Mouse (Mus musculus) limb, embryonic 12.5 days (tissue): ENCODE results near the gene Ubash3b. TPM values are rescaled to one million over a fixed set of nuclear protein-coding genes. Genes with fewer than 3 reads are reported as not detected.
A peak's percentile ranks its signal among the peaks of the same experiment; 100 is the strongest.

Experiments
- ATAC-seq: fragments of 200-750 bp; cut with Nextera tagmentation; 2 replicates; pipeline ENCODE4 v1.8.0; 2017; ENCODE audit warnings: low read depth, moderate TSS enrichment; ENCODE audit not compliant: insufficient number of reproducible peaks, insufficient read depth, low FRiP score, low TSS enrichment
- H3K27ac ChIP-seq: fragments of 300-500 bp; sonication (generic); 2 replicates; pipeline ENCODE4 v1.5.1; 2016; ENCODE audit warnings: mild to moderate bottlenecking, moderate library complexity
- H3K27me3 ChIP-seq: fragments of 300-500 bp; sonication (generic); 2 replicates; pipeline ENCODE4 v1.6.1; 2016; ENCODE audit warnings: mild to moderate bottlenecking, moderate library complexity
- H3K36me3 ChIP-seq: fragments of 300-500 bp; sonication (generic); 2 replicates; pipeline ENCODE4 v1.6.1; 2016; ENCODE audit warnings: mild to moderate bottlenecking, moderate library complexity
- H3K4me1 ChIP-seq: fragments of 300-500 bp; sonication (generic); replicated peaks from 2 replicates; pipeline ENCODE4 v1.6.1; 2016
- H3K4me2 ChIP-seq: fragments of 300-500 bp; sonication (generic); 2 replicates; pipeline ENCODE4 v1.6.1; 2016; ENCODE audit warnings: mild to moderate bottlenecking, moderate library complexity
- H3K4me3 ChIP-seq: fragments of 300-500 bp; sonication (generic); replicated peaks from 2 replicates; pipeline ENCODE4 v1.5.1; 2016; ENCODE audit warnings: mild to moderate bottlenecking
- H3K9ac ChIP-seq: fragments of 300-500 bp; sonication (generic); replicated peaks from 2 replicates; pipeline ENCODE4 v1.6.1; 2016; ENCODE audit warnings: mild to moderate bottlenecking, moderate library complexity
- H3K9me3 ChIP-seq: fragments of 300-500 bp; sonication (generic); 2 replicates; pipeline ENCODE4 v1.6.1; 2016; ENCODE audit warnings: mild to moderate bottlenecking, moderate library complexity
- WGBS: fragments of 180-500 bp; shearing (Covaris S2); methylation state at CpG from one replicate; pipeline ENCODE4 v1.1.7; 2016; 5-methylcytosine and 5-hydroxymethylcytosine counted together
- polyA plus RNA-seq: library from polyadenylated mRNA; unstranded; fragments of >200 nt; fragmentation: Nextera tagmentation; extraction: Ambion mirVana; gene quantifications from 2 replicates; pipeline ENCODE4 v1.2.1, GENCODE M21; 2016

The Ubash3b gene
- polyA plus RNA-seq, 1 experiment from 2014 or later: 6.5 TPM

DNA sequence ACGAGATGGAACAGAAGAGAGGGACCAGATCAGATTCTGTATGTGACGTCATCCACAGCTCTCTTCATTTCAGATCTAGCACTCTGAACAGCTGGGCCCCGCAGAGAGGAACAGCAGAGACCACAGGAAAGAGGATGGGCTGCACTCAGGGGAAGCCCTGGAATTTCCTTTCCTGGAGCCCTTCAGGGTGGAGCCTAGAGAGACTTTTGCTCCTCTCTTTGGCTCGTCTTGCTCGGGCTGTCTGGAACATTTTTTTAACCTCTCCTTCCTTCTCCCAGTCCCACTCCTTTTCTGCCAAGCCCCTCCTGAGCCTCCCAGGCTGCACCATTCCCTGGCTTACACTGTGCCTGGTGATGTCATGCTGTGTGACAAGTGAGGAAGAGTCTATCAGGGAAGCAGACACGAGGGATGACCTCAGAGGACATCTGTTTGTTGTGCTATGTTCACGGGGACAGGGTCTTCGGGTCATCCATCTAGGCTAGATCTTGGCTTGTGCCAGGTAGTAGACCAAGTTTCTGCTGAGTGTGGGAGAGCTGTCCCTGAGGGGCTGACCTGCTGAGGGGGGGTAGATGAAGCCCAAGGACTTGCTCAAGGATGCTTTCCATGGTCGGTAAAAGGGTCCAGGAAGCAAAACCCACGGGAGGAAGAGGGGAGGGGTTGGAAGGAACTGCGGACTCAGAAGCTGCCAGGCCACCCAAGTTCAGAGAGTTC lies 77.2 kb downstream of the Ubash3b start:
- ATAC-seq: no peak
- Histone ChIP-seq H3K4me2 (no peak overlapping the region), H3K4me1 (peaks cover 18% of the 10 kb centered on the region), H3K27me3 (no peaks in the 10 kb centered on the region), H3K4me3 (no peak overlapping the region), H3K27ac (no peak overlapping the region), H3K9me3 (no peaks in the 10 kb centered on the region), H3K9ac (no peak overlapping the region), H3K36me3 (no peaks in the 10 kb centered on the region)
- 41% methylated on average over 11 of the region's 11 CpGs for WGBS

DNA sequence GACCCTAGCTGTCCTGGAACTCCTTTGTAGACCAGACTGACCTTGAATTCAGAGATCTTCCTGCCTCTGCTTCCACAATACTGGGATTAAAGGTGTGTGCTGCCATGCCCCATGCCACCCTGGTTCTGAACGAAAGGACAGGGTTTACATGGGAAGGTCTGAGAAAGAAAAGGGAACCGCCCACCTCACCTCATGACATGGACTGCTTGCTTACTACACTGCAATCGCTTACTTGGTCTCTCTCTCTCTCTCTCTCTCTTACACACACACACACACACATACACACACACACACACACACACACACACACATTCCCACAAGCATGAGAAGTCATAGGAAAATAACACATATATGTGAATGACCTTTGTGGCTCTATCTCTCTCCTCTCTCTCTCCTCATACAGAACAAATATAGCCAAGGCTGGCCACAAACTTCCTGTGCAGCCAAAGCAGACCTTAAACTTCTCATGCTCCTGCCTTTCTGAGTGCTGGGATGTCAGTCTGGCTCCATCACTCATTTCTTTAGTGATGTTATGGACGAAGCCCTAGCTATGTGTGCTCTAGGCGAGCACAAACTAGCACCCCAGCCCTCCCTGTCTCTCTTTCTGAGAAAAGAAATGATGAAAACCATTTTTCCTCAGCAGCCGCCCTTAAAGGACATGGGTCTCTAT lies 78.0 kb downstream of the Ubash3b start:
- Histone ChIP-seq H3K9me3 (no peaks in the 10 kb centered on the region), H3K4me1 (peaks cover 20% of the 10 kb centered on the region), H3K27ac (no peak overlapping the region), H3K4me2 (no peak overlapping the region), H3K4me3 (no peak overlapping the region), H3K27me3 (no peaks in the 10 kb centered on the region), H3K9ac (no peak overlapping the region), H3K36me3 (no peaks in the 10 kb centered on the region)
- WGBS: 79% methylated on average over 6 of the region's 6 CpGs
- no peak for ATAC-seq

DNA sequence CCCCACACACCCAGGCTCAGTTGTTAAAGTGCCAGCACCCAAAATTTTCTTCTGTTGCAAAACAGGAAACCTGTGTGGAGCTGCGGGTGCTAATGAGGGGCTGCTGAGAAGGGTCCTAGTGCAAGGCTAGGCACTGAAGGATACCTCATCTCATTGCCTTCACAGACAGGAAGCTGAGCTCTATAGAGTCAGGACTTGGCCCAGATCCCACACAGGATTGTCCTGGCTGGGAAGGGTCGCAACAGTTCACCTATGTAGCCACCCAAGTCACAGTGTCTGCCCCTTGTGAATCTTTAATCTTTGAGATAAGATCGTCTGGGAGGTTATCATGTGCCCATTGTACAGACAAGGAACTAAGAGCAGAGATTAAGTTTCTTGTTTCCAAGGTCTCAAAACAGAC lies 78.6 kb downstream of the Ubash3b start:
- ATAC-seq: no peak
- H3K27me3 ChIP-seq: no peaks in the 10 kb centered on the region

DNA sequence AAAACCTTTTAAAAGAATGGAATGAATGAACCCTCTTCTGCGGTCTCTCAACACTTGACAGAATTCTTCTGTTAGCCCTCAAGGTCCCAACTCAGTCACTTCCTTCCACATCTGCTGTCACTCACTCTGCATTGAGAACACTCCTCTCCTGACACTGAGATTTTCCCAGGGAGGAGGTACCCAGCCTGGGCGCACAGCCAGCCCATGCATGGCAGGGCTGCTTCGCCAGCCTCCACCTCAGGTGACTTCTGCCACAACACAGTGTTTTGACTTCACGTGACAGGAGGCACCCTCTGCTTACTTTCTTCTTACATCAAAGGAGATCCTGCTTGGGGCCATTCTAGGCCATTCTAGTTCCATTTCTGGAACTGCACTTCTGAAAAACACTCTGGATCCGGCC lies 80.6 kb downstream of the Ubash3b start:
- Histone ChIP-seq H3K9me3 (no peaks in the 10 kb centered on the region), H3K4me2 (no peak overlapping the region), H3K9ac (no peak overlapping the region), H3K4me3 (no peak overlapping the region), H3K36me3 (no peaks in the 10 kb centered on the region), H3K4me1 (peaks cover 30% of the 10 kb centered on the region), H3K27me3 (no peaks in the 10 kb centered on the region), H3K27ac (no peak overlapping the region)
- no peak for ATAC-seq
- 88% methylated on average over 5 of the region's 5 CpGs for WGBS

More for the DNA sequence above, 78.6 kb downstream of the Ubash3b start:
- 87% methylated on average over 3 of the region's 3 CpGs for WGBS
- H3K4me1 ChIP-seq: peaks cover 24% of the 10 kb centered on the region
- H3K9ac ChIP-seq: no peak overlapping the region
- H3K9me3 ChIP-seq: no peaks in the 10 kb centered on the region
- H3K4me2 ChIP-seq: no peak overlapping the region
- no peak overlapping the region for H3K4me3 ChIP-seq
- H3K27ac ChIP-seq: no peak overlapping the region
- H3K36me3 ChIP-seq: no peaks in the 10 kb centered on the region

DNA sequence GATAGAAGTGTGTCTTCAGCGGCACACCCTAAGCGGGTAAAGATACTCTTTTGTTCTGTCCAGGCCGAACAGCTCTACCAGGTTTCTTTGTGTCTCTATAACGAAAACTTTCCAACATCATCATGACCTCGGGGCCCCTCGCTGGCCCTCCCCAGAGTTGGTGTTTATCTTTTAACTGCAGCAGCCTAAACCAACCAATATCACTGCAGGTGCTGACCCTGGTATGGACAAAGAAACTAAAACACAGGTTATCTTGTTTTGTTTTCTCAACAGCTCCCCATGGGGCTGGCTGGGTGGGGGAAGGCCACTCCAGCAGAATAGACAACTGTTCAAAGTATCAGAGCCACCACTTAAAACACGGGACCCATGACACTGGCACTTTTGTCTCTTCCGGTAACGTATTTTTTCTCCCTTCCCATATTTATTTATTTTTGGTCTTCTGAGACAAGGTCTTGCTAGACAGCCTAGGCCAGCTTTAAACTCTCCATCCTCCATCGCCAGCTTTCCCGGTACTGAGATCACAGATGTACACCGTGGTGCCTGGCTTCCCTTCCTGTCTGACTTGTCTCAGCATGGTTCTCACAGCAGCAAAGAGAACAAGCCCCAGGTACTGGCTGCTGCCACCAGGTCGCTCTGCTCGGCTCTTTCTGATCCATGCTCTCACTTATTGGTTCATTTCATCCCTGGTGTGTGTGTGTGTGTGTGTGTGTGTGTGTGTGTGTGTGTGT lies 81.9 kb downstream of the Ubash3b start:
- Histone ChIP-seq H3K27ac (no peak overlapping the region), H3K9me3 (no peaks in the 10 kb centered on the region), H3K9ac (no peak overlapping the region), H3K27me3 (no peaks in the 10 kb centered on the region), H3K4me2 (no peak overlapping the region), H3K4me3 (no peak overlapping the region), H3K36me3 (no peaks in the 10 kb centered on the region), H3K4me1 (peaks cover 26% of the 10 kb centered on the region)
- no peak for ATAC-seq
- 71% methylated on average over 14 of the region's 14 CpGs for WGBS

DNA sequence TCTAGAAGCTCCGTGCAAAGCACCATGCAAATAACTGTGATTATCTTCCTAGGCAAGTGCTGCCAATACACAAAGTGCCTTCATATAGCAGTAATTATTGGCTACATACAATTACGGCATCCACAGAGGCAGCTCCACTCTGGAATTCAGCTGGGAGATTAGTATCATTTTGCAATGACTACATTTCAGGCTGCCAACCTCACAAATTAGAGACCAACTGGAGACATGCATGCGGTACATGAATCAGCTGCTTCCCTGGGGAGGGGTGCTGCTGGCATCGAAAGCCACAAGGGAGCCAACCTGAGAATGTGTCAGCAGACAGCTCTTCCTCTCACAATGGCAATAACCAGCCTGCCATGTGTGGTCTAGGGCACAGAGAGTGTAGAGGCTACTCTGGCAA lies 83.3 kb downstream of the Ubash3b start:
- ATAC-seq: no peak
- H3K27ac ChIP-seq: no peak overlapping the region
- no peaks in the 10 kb centered on the region for H3K27me3 ChIP-seq
- no peaks in the 10 kb centered on the region for H3K36me3 ChIP-seq
- no peaks in the 10 kb centered on the region for H3K9me3 ChIP-seq
- no peak overlapping the region for H3K4me3 ChIP-seq
- no peak overlapping the region for H3K9ac ChIP-seq
- no peak overlapping the region for H3K4me2 ChIP-seq
- H3K4me1 ChIP-seq: peaks cover 19% of the 10 kb centered on the region
- 76% methylated on average over 4 of the region's 4 CpGs for WGBS

DNA sequence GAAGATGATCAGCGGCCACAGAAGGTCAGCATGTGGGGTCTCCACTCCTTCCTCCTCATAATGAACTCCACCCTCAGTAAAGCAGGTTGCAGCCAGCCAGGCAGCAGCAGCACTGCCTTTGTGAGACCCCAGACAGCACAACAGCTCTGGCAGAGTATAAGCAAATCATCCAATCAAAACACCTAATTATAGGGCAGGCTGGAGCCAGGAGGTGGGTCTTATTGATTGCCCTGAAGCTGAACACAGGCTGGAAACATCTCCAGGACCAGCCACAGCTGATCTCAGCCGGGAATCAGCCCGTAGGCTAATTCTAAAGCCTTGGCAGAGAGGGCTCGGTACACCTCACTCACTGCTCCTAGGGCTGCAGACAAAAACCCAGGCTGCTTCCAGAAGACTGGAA lies 85.3 kb downstream of the Ubash3b start:
- ATAC-seq: no peak
- peaks cover 24% of the 10 kb centered on the region for H3K4me1 ChIP-seq
- no peaks in the 10 kb centered on the region for H3K9me3 ChIP-seq
- WGBS: 19% methylated on average over 4 of the region's 4 CpGs
- H3K27me3 ChIP-seq: no peaks in the 10 kb centered on the region
- H3K36me3 ChIP-seq: no peaks in the 10 kb centered on the region
- no peak overlapping the region for H3K4me2 ChIP-seq
- H3K9ac ChIP-seq: no peak overlapping the region
- no peak overlapping the region for H3K4me3 ChIP-seq
- H3K27ac ChIP-seq: no peak overlapping the region

DNA sequence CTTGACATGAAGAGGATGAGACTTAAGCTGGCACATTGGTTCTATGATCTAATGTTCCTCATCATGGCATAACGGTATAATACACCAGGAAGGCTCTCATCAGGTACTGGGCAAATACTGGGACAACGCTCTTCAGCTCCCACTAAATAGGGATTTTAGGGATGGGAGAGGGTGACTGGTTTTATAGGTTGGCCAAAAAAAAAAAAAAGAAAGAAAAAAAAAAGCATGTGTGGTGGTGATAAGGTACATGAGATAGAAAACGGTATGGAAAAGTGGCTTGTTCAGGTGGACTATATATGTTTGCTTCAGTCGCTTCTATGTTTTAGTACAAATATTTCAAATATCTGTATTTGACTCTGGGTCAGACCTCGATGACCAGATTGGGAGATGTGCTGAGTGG lies 86.0 kb downstream of the Ubash3b start:
- Histone ChIP-seq H3K4me2 (no peak overlapping the region), H3K36me3 (no peaks in the 10 kb centered on the region), H3K27ac (no peak overlapping the region), H3K9ac (no peak overlapping the region), H3K4me1 (peaks cover 24% of the 10 kb centered on the region), H3K27me3 (no peaks in the 10 kb centered on the region), H3K9me3 (no peaks in the 10 kb centered on the region), H3K4me3 (no peak overlapping the region)
- no peak for ATAC-seq
- 92% methylated on average over 5 of the region's 5 CpGs for WGBS

DNA sequence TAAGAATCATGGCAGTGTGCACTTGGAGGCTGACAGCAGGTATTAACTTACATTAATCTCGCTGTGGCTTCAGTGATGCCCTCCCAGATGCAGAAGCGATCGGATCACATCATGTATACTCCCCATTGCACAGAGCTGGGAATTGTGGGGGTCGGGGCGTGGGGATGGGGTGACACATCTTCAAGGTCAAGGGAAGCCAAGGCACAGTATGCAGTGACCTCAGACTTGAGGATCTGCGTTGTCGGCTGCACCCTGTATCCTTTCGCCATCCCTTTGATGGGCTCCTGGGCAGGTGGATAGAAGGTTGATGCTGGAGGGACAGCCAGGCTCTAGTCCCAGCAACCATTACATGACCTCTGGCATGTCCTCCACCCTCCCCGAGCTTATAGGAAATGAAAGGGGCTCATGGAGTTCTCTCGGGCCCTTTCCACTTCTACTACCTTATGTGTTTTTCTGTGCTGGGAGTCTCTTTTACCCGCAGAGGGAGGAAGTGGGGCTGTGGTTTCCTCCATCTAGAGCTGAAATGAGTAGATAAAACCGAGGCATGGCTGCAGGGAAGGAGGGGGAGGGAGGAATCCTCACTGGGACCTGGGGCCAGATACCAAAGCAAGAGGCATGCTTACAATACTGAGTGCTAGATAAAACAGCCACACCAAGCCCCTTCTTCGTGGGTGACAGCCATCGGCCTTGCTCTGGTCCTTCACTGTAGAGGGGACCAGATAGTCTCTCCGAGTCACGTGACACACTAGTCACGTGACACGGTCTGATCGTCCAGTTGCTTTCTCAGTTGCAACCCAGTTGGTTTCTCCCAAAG lies 88.1 kb downstream of the Ubash3b start:
- ATAC-seq: no peak
- peaks cover 28% of the 10 kb centered on the region for H3K4me1 ChIP-seq
- H3K9ac ChIP-seq: no peak overlapping the region
- no peak overlapping the region for H3K4me3 ChIP-seq
- H3K9me3 ChIP-seq: no peaks in the 10 kb centered on the region
- H3K27ac ChIP-seq: 0 out of 2 replicates have a peak overlapping the region, but pooled peaks have one; percentile 12
- no peaks in the 10 kb centered on the region for H3K27me3 ChIP-seq
- no peaks in the 10 kb centered on the region for H3K36me3 ChIP-seq
- WGBS: 89% methylated on average over 19 of the region's 19 CpGs
- H3K4me2 ChIP-seq: no peak overlapping the region

DNA sequence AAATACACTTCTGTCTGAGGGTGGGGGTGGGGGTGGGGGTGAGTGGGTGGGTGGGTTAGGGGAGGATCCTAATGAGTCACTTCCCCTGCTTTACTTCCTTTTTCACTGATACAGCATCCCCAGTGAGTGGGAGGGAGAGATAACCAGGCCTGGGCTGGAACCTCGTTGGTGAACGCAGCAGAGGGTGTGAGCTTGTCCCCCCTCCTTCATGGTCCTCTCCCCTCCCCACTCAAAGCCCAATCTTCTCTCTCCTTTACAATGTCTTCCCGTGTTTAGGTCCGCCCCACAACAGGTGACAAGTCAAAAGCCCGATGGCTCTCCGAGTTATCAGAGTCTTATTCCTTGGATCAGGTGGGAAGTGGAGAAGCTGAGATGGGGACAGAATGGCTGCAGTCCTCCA lies 88.7 kb downstream of the Ubash3b start:
- Histone ChIP-seq H3K4me2 (no peak overlapping the region), H3K9me3 (no peaks in the 10 kb centered on the region), H3K4me3 (no peak overlapping the region), H3K4me1 (peaks cover 31% of the 10 kb centered on the region), H3K9ac (no peak overlapping the region), H3K36me3 (no peaks in the 10 kb centered on the region), H3K27me3 (no peaks in the 10 kb centered on the region), H3K27ac (no peak overlapping the region)
- ATAC-seq: no peak
- whole genome bisulfite sequencing: 78% methylated on average over 6 of the region's 6 CpGs
